Mouse (Mus musculus): ENCODE measurements around the gene Mcf2l. TPM values are rescaled to one million over a fixed set of nuclear protein-coding genes. Genes with fewer than 3 reads are reported as not detected.

Mcf2l gene
- polyA plus RNA-seq, 1 experiment from 2014 or later, result 13.4 TPM

DNA sequence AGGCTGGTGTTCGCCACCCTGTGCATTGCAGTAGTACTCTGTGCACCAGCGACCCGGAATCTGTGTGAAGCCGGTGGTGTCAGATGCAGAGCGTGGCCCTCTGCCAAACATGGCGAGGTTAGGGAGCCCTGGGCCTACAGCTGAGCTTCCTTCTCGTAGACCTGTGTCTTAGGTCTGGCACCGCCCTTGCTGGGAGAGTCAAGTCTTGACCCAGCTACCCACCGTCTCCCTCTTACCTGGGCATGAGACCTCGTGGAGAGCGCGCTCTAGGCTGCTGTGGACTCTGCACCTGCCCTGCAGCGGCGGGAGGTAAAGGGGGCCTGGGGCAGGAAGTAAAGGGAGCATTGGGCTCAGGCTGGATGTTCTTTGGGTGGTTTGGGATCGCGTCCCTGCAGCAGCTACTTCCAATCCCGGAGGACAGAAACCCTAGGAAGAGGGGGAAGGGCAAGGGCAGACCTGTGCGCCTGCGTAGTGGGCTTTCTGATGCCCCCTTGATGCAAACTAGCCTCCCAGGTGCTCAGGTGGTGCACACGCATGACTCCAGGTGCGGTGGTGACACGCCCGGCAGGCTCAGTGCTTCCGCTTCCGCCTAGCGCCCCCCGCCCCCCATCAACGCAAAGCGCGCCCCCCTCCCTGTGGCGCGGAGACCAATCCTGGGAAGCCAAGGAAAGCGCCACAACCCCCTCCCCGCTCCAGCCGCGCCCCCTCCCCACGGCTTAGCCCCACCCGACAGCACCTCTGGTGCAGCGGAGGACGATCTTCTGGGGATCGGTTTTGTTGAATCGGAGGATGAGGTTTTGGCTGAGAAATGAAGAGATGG is 41.8 kb downstream of the Mcf2l start:
- TF ChIP-seq CTCF (IDR thresholded peaks at IDR 0.05; ENCODE audit: low read depth), result no peak
- WGBS, result 13% methylated on average over 42 of the region's 42 CpGs
- no peak overlapping the region for H3K27ac ChIP-seq (ENCODE audit: low read depth)

GRCm38 (mm10) chr8:12916156-12916900 is 42.7 kb downstream of the Mcf2l start:
- no peaks in the 10 kb centered on the region for H3K36me3 ChIP-seq (ENCODE audit: insufficient read depth)
- H3K4me2 ChIP-seq, result peak overlapping the region; percentile 83
- TF ChIP-seq CTCF (IDR thresholded peaks at IDR 0.05; ENCODE audit: low read depth), result no peak
- peak overlapping the region; percentile 58 for H3K9ac ChIP-seq
- H3K9me3 ChIP-seq (ENCODE audit: low read depth, low read length), result no peaks in the 10 kb centered on the region
- 58% methylated on average over 16 of the region's 16 CpGs for whole genome bisulfite sequencing
- H3K4me3 ChIP-seq (ENCODE audit: low read depth, low read length), result peak overlapping the region; percentile 52
- DNase-seq (no peak), ATAC-seq (ENCODE audit: insufficient read depth) (no peak)
- 0 out of 2 replicates have a peak, but pooled peaks cover 3% of the 10 kb centered on the region for H3K4me1 ChIP-seq (ENCODE audit: insufficient read depth)
- no peaks in the 10 kb centered on the region for H3K27me3 ChIP-seq (ENCODE audit: insufficient read depth, low read length)
- no peak overlapping the region for H3K27ac ChIP-seq (ENCODE audit: low read depth)

More for the DNA sequence above, 41.8 kb downstream of the Mcf2l start:
- ATAC-seq (ENCODE audit: insufficient read depth), result peak; percentile 74
- H3K27me3 ChIP-seq (ENCODE audit: insufficient read depth, low read length), result no peaks in the 10 kb centered on the region
- H3K4me1 ChIP-seq (ENCODE audit: insufficient read depth), result 0 out of 2 replicates have a peak, but pooled peaks cover 3% of the 10 kb centered on the region
- H3K4me2 ChIP-seq, result peak overlapping the region; percentile 83
- no peaks in the 10 kb centered on the region for H3K9me3 ChIP-seq (ENCODE audit: low read depth, low read length)
- H3K9ac ChIP-seq, result peak overlapping the region; percentile 58
- no peaks in the 10 kb centered on the region for H3K36me3 ChIP-seq (ENCODE audit: insufficient read depth)
- DNase-seq, result peak; percentile 54
- H3K4me3 ChIP-seq (ENCODE audit: low read depth, low read length), result peak overlapping the region; percentile 52

DNA sequence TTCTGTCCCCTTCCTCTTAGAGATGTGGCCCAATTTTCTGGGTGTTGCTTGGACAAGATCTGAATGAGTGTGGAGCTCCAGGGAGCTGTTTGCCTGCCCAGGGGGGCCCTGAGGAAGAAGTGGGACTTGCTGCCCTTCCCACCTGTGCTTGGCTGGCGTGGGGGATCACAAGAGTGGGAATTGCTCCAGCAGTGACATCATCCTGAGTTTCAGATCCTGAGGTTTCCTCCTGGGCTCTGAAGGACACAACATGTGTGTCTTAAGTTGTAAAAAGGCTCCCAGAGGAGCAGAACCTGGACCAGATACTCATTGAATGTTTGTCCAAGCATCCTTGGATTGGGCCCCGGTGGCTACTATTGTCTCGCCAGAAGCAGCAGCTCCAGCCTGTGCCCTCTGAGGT is 43.4 kb downstream of the Mcf2l start:
- no peak for TF ChIP-seq CTCF (IDR thresholded peaks at IDR 0.05; ENCODE audit: low read depth)
- Histone ChIP-seq H3K4me2 (no peak overlapping the region), H3K27ac (ENCODE audit: low read depth) (no peak overlapping the region), H3K9ac (no peak overlapping the region), H3K36me3 (ENCODE audit: insufficient read depth) (no peaks in the 10 kb centered on the region), H3K9me3 (ENCODE audit: low read depth, low read length) (no peaks in the 10 kb centered on the region), H3K4me1 (ENCODE audit: insufficient read depth) (0 out of 2 replicates have a peak, but pooled peaks cover 3% of the 10 kb centered on the region), H3K27me3 (ENCODE audit: insufficient read depth, low read length) (no peaks in the 10 kb centered on the region), H3K4me3 (ENCODE audit: low read depth, low read length) (no peak overlapping the region)
- no peak for DNase-seq
- 72% methylated on average over 3 of the region's 3 CpGs for WGBS
- ATAC-seq (ENCODE audit: insufficient read depth), result no peak

- Histone ChIP-seq H3K9me3 (ENCODE audit: low read depth, low read length) (no peaks in the 10 kb centered on the region), H3K36me3 (ENCODE audit: insufficient read depth) (no peaks in the 10 kb centered on the region), H3K9ac (no peak overlapping the region), H3K27ac (ENCODE audit: low read depth) (no peak overlapping the region), H3K4me1 (ENCODE audit: insufficient read depth) (0 out of 2 replicates have a peak, but pooled peaks cover 3% of the 10 kb centered on the region), H3K4me2 (no peak overlapping the region), H3K4me3 (ENCODE audit: low read depth, low read length) (no peak overlapping the region), H3K27me3 (ENCODE audit: insufficient read depth, low read length) (no peaks in the 10 kb centered on the region)
- ATAC-seq (ENCODE audit: insufficient read depth) (no peak), DNase-seq (no peak)
- TF ChIP-seq CTCF (IDR thresholded peaks at IDR 0.05; ENCODE audit: low read depth), result no peak
- WGBS, result 83% methylated on average over 4 of the region's 4 CpGs
These were observed 44.2 kb downstream of the Mcf2l start for GRCm38 (mm10) chr8:12917831-12918230.

DNA sequence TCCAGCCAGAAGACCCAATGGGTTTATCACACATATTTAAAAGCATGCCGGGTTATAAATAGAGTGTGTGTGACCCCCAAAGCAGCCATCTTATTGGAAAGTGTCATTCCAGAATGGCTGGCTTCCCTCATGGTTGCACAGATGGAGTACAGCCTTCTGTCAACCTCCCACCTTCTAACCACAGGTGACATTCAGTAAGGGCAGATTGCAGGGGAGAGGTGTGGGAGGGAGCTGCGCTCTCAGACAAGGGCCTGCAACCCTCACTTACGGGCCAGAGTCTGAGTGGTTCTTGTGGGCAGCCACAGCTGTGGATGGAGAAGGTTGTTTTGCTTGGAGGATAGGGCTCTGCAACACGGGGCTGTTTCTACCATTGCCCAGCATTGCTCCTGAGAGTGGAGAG is 47.0 kb downstream of the Mcf2l start:
- DNase-seq, result no peak
- Histone ChIP-seq H3K4me2 (no peak overlapping the region), H3K27me3 (ENCODE audit: insufficient read depth, low read length) (no peaks in the 10 kb centered on the region), H3K9me3 (ENCODE audit: low read depth, low read length) (no peaks in the 10 kb centered on the region), H3K4me1 (ENCODE audit: insufficient read depth) (no peaks in the 10 kb centered on the region), H3K4me3 (ENCODE audit: low read depth, low read length) (no peak overlapping the region), H3K36me3 (ENCODE audit: insufficient read depth) (no peaks in the 10 kb centered on the region), H3K27ac (ENCODE audit: low read depth) (no peak overlapping the region), H3K9ac (no peak overlapping the region)
- no peak for TF ChIP-seq CTCF (IDR thresholded peaks at IDR 0.05; ENCODE audit: low read depth)
- no peak for ATAC-seq (ENCODE audit: insufficient read depth)
- 78% methylated on average over 4 of the region's 4 CpGs for WGBS

GRCm38 (mm10) chr8:12925051-12925450 is 51.4 kb downstream of the Mcf2l start:
- no peaks in the 10 kb centered on the region for H3K9me3 ChIP-seq (ENCODE audit: low read depth, low read length)
- H3K4me1 ChIP-seq (ENCODE audit: insufficient read depth), result no peaks in the 10 kb centered on the region
- no peak for DNase-seq
- H3K4me2 ChIP-seq, result no peak overlapping the region
- ATAC-seq (ENCODE audit: insufficient read depth), result no peak
- no peak overlapping the region for H3K4me3 ChIP-seq (ENCODE audit: low read depth, low read length)
- 80% methylated on average over 8 of the region's 8 CpGs for WGBS
- H3K27me3 ChIP-seq (ENCODE audit: insufficient read depth, low read length), result no peaks in the 10 kb centered on the region
- H3K27ac ChIP-seq (ENCODE audit: low read depth), result no peak overlapping the region
- H3K36me3 ChIP-seq (ENCODE audit: insufficient read depth), result no peaks in the 10 kb centered on the region
- TF ChIP-seq CTCF (IDR thresholded peaks at IDR 0.05; ENCODE audit: low read depth), result no peak
- H3K9ac ChIP-seq, result no peak overlapping the region

DNA sequence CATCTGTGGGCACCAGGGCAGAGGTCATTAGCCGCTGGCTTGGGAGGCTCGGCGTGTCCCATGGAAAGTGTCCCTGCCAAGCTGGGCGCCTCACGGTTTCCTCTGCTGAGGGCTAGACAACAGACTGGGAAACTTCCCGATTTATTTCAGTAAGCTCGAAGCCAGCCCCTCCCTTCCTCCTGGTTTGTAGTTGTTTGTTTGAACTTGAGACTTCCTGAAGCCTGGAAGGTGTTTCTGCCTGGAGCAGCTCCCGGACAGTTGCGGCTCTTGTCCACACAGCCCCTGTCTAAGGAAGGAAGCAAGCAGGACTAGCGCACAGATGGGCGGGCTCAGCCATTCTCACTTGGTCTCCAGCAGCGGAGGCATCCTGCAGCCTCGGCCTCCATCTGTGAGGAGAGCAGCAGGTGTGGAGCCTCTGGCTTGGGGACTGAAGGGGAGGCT is 52.4 kb downstream of the Mcf2l start:
- H3K27ac ChIP-seq (ENCODE audit: low read depth), result peak overlapping the region; percentile 43; the same call in 1 of the 2 replicates
- no peak for TF ChIP-seq CTCF (IDR thresholded peaks at IDR 0.05; ENCODE audit: low read depth)
- 33% methylated on average over 13 of the region's 13 CpGs for WGBS
- ATAC-seq (ENCODE audit: insufficient read depth) (peak; percentile 59; the same call in 1 of the 2 replicates), DNase-seq (peak; percentile 55)
- 0 out of 2 replicates have a peak overlapping the region, but pooled peaks have one; percentile 4 for H3K4me3 ChIP-seq (ENCODE audit: low read depth, low read length)
- H3K4me2 ChIP-seq, result peak overlapping the region; percentile 38; the same call in 1 of the 2 replicates
- no peaks in the 10 kb centered on the region for H3K9me3 ChIP-seq (ENCODE audit: low read depth, low read length)
- H3K36me3 ChIP-seq (ENCODE audit: insufficient read depth), result no peaks in the 10 kb centered on the region
- H3K4me1 ChIP-seq (ENCODE audit: insufficient read depth), result no peaks in the 10 kb centered on the region
- no peak overlapping the region for H3K9ac ChIP-seq
- H3K27me3 ChIP-seq (ENCODE audit: insufficient read depth, low read length), result no peaks in the 10 kb centered on the region
